ENCODE assay signal across 8 mouse cellular contexts in the genomic region with DNA sequence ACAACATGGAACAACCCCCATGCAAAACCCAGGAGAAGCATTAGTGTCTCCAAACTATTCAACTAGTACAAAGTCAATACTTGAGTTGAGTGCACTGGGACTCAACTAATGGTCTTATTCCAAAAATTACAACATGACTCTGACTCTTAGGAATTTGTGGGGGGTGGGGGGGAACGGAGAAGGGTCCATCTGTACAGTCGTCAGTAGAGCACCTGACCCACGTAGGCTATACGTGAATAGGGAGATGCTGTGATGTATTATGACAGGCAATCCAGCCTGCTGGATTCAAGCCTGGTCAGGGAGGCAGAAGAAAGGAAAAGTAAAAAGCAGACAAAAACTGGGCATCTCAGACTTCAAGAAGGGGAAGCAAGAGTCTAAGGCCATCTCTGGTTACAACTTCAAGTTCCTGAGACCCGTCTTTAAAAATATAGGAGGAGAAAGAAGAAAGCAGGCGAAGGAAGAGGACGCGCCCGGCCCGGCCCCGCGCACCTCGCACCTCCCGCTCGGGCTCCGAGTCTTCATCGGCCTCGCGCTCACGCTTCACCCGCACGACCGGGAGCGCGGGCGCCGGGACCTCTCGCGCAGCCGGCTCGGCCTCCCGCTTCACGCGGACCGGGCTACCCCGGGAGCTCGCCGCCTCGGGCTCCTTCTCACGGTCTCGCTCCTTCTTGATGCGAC. TPM values are rescaled to one million over a fixed set of nuclear protein-coding genes. Genes with fewer than 3 reads are reported as not detected.
DNase-seq lines count a peak whose midpoint lies in the region; ATAC-seq and TF ChIP-seq lines count a peak whose summit lies in the region.

No protein-coding gene starts in this region.

- CTCF ChIA-PET in Patski (lab: Charles Lee): interaction anchor here (1.2 kb wide), 1 partner anchor 190 kb away, joined by 3 read pairs; no protein-coding TSS in a partner anchor

- ATAC-seq in heart, embryonic 15.5 days (replicated peaks; ENCODE audit: insufficient number of reproducible peaks, insufficient read depth, low FRiP score, low read depth): peak; percentile 33
- ATAC-seq in Patski: peak; percentile 37
- ATAC-seq in hindbrain, embryonic 12.5 days (ENCODE audit: low FRiP score): peak; percentile 46
- ATAC-seq in midbrain, embryonic 14.5 days (ENCODE audit: low FRiP score, low TSS enrichment): peak; percentile 63
- no peak for ATAC-seq in monocyte, adult 5-6 weeks (replicated peaks; ENCODE audit: insufficient number of reproducible peaks, low FRiP score, low TSS enrichment, poor library complexity, severe bottlenecking)

- no peaks in the 10 kb centered on the region for H3K27me3 ChIP-seq in heart, embryonic 15.5 days
- H3K27me3 ChIP-seq in Patski: no peaks in the 10 kb centered on the region
- H3K27me3 ChIP-seq in hindbrain, embryonic 12.5 days: no peaks in the 10 kb centered on the region
- H3K27me3 ChIP-seq in midbrain, embryonic 14.5 days (ENCODE audit: control insufficient read depth, insufficient read depth, low read length): no peaks in the 10 kb centered on the region

- peaks cover 36% of the 10 kb centered on the region for H3K4me1 ChIP-seq in heart, embryonic 15.5 days (replicated peaks)
- H3K4me1 ChIP-seq in hindbrain, embryonic 12.5 days: peaks cover 34% of the 10 kb centered on the region
- peaks cover 35% of the 10 kb centered on the region for H3K4me1 ChIP-seq in midbrain, embryonic 14.5 days (ENCODE audit: control insufficient read depth, insufficient read depth, low read length)

- in situ Hi-C loops in Patski (cut with MboI; ENCODE audit: low pct_unique_long_range_greater_than_20kb): no loop called here

- no peak for TF ChIP-seq CTCF in Patski (IDR thresholded peaks at IDR 0.05)

- peak overlapping the region; percentile 87 for H3K4me2 ChIP-seq in heart, embryonic 15.5 days
- peak overlapping the region; percentile 95 for H3K4me2 ChIP-seq in hindbrain, embryonic 12.5 days (replicated peaks)
- peak overlapping the region; percentile 83 for H3K4me2 ChIP-seq in midbrain, embryonic 14.5 days (ENCODE audit: low read length)

- peak overlapping the region; percentile 70 for H3K27ac ChIP-seq in heart, embryonic 15.5 days
- peak overlapping the region; percentile 41 for H3K27ac ChIP-seq in hindbrain, embryonic 12.5 days
- peak overlapping the region; percentile 71 for H3K27ac ChIP-seq in midbrain, embryonic 14.5 days (replicated peaks; ENCODE audit: low read depth, low read length)

- POLR2A ChIA-PET in Patski (lab: Charles Lee): interaction anchor here (1.2 to 1.5 kb wide), 2 partner anchors 12 to 43 kb away, joined by 3 to 8 read pairs; a partner anchor contains a TSS

- intact Hi-C loops in heart, postnatal 25 days (cut with DNase I): loop anchor here (2.0 kb wide), 1 partner anchor 60 kb away; no protein-coding TSS in a partner anchor

- peak overlapping the region; percentile 96 for H3K4me3 ChIP-seq in heart, embryonic 15.5 days
- peak overlapping the region; percentile 92 for H3K4me3 ChIP-seq in hindbrain, embryonic 12.5 days
- peak overlapping the region; percentile 95 for H3K4me3 ChIP-seq in midbrain, embryonic 14.5 days (replicated peaks; ENCODE audit: low read depth, low read length)

- peak overlapping the region; percentile 96 for H3K9ac ChIP-seq in heart, embryonic 15.5 days
- H3K9ac ChIP-seq in hindbrain, embryonic 12.5 days: peak overlapping the region; percentile 90
- peak overlapping the region; percentile 80 for H3K9ac ChIP-seq in midbrain, embryonic 14.5 days (replicated peaks; ENCODE audit: low read length)

- DNase-seq in heart, postnatal 25 days (ENCODE audit: low spot score): no peak
- no peak for DNase-seq in Patski (ENCODE audit: low read depth, low spot score)
- DNase-seq in midbrain, embryonic 14.5 days: no peak
- DNase-seq in gastrocnemius, postnatal 25 days: no peak
- DNase-seq in left cerebral cortex, adult 11 months (ENCODE audit: low spot score): no peak

- H3K36me3 ChIP-seq in heart, embryonic 15.5 days: peaks cover 10% of the 10 kb centered on the region
- peaks cover 15% of the 10 kb centered on the region for H3K36me3 ChIP-seq in hindbrain, embryonic 12.5 days
- peaks cover 23% of the 10 kb centered on the region for H3K36me3 ChIP-seq in midbrain, embryonic 14.5 days (ENCODE audit: control insufficient read depth, insufficient read depth, low read length)

- WGBS in heart, embryonic 15.5 days: under 1% methylated on average over 42 of the region's 42 CpGs
- WGBS in hindbrain, embryonic 12.5 days: 2% methylated on average over 32 of the region's 42 CpGs
- WGBS in midbrain, embryonic 14.5 days: under 1% methylated on average over 42 of the region's 42 CpGs

- H3K9me3 ChIP-seq in heart, embryonic 15.5 days (replicated peaks): no peaks in the 10 kb centered on the region
- H3K9me3 ChIP-seq in hindbrain, embryonic 12.5 days (replicated peaks): no peaks in the 10 kb centered on the region
- H3K9me3 ChIP-seq in midbrain, embryonic 14.5 days (ENCODE audit: control insufficient read depth, low read length): no peaks in the 10 kb centered on the region

RNA-seq across cellular contexts. Expression of a gene that starts 0.4 kb away (rescaled TPM):
- polyA plus RNA-seq in heart, embryonic 15.5 days (2015; fragmentation: Nextera tagmentation; extraction: Ambion mirVana): 25.3 and 28.0 TPM in 2 replicates
- total RNA-seq in heart, postnatal 25 days (2021): 10 to 100 TPM; 15.7 to 16.6 TPM
- polyA plus RNA-seq in Patski (2021): 64.7 TPM
- 56.4 and 57.9 TPM in 2 replicates for polyA plus RNA-seq in hindbrain, embryonic 12.5 days (2016; fragmentation: Nextera tagmentation; extraction: Ambion mirVana)
- 47.8 and 60.6 TPM in 2 replicates for polyA plus RNA-seq in midbrain, embryonic 14.5 days (2014; fragmentation: Nextera tagmentation; extraction: Ambion mirVana)
- 10 to 100 TPM; 18.6 to 20.3 TPM for total RNA-seq in gastrocnemius, postnatal 25 days (2021)
- 22.6 to 41.7 TPM (median 35.3 TPM) in 3 replicates for total RNA-seq in monocyte, adult 5-6 weeks (2017)

RNA-seq across cellular contexts. Expression of a gene that starts 2.6 kb away (rescaled TPM):
- polyA plus RNA-seq in heart, embryonic 15.5 days (2015; fragmentation: Nextera tagmentation; extraction: Ambion mirVana): 15.6 and 20.0 TPM in 2 replicates
- total RNA-seq in heart, postnatal 25 days (2021): 10 to 100 TPM in 1 of 2 experiments, 1 to 10 TPM in 1; 9.4 to 10.1 TPM
- polyA plus RNA-seq in Patski (2021): 13.8 TPM
- 26.1 and 28.2 TPM in 2 replicates for polyA plus RNA-seq in hindbrain, embryonic 12.5 days (2016; fragmentation: Nextera tagmentation; extraction: Ambion mirVana)
- polyA plus RNA-seq in midbrain, embryonic 14.5 days (2014; fragmentation: Nextera tagmentation; extraction: Ambion mirVana): 14.6 and 16.0 TPM in 2 replicates
- total RNA-seq in gastrocnemius, postnatal 25 days (2021): 10 to 100 TPM; 11.2 to 12.8 TPM
- total RNA-seq in monocyte, adult 5-6 weeks (2017): 14.0 to 33.3 TPM (median 20.1 TPM) in 3 replicates

RNA-seq across cellular contexts. Expression of a gene that starts 10.7 kb away (rescaled TPM):
- 11.1 and 12.8 TPM in 2 replicates for polyA plus RNA-seq in heart, embryonic 15.5 days (2015; fragmentation: Nextera tagmentation; extraction: Ambion mirVana)
- 10 to 100 TPM; 18.0 to 21.1 TPM for total RNA-seq in heart, postnatal 25 days (2021)
- polyA plus RNA-seq in Patski (2021): 39.8 TPM
- 8.5 and 10.0 TPM in 2 replicates for polyA plus RNA-seq in hindbrain, embryonic 12.5 days (2016; fragmentation: Nextera tagmentation; extraction: Ambion mirVana)
- 9.8 and 17.1 TPM in 2 replicates for polyA plus RNA-seq in midbrain, embryonic 14.5 days (2014; fragmentation: Nextera tagmentation; extraction: Ambion mirVana)
- total RNA-seq in gastrocnemius, postnatal 25 days (2021): 10 to 100 TPM; 14.8 to 17.3 TPM
- total RNA-seq in monocyte, adult 5-6 weeks (2017): 1.4 to 2.3 TPM in 2 of 3 replicates, not detected in the other

RNA-seq across cellular contexts. Expression of a gene that starts 22.2 kb away (rescaled TPM):
- 76.8 and 86.0 TPM in 2 replicates for polyA plus RNA-seq in heart, embryonic 15.5 days (2015; fragmentation: Nextera tagmentation; extraction: Ambion mirVana)
- total RNA-seq in heart, postnatal 25 days (2021): 10 to 100 TPM; 33.9 to 41.2 TPM
- polyA plus RNA-seq in Patski (2021): 98.4 TPM
- polyA plus RNA-seq in hindbrain, embryonic 12.5 days (2016; fragmentation: Nextera tagmentation; extraction: Ambion mirVana): 95.0 and 98.3 TPM in 2 replicates
- polyA plus RNA-seq in midbrain, embryonic 14.5 days (2014; fragmentation: Nextera tagmentation; extraction: Ambion mirVana): 116 and 122 TPM in 2 replicates
- total RNA-seq in gastrocnemius, postnatal 25 days (2021): 10 to 100 TPM; 23.8 to 28.8 TPM
- total RNA-seq in monocyte, adult 5-6 weeks (2017): 51.8 to 77.7 TPM (median 56.1 TPM) in 3 replicates

RNA-seq across cellular contexts. Expression of a gene that starts 35.7 kb away (rescaled TPM):
- polyA plus RNA-seq in heart, embryonic 15.5 days (2015; fragmentation: Nextera tagmentation; extraction: Ambion mirVana): 43.2 and 46.1 TPM in 2 replicates
- 10 to 100 TPM; 56.3 to 59.6 TPM for total RNA-seq in heart, postnatal 25 days (2021)
- polyA plus RNA-seq in Patski (2021): 33.2 TPM
- 10.0 and 11.0 TPM in 2 replicates for polyA plus RNA-seq in hindbrain, embryonic 12.5 days (2016; fragmentation: Nextera tagmentation; extraction: Ambion mirVana)
- 3.2 and 15.2 TPM in 2 replicates for polyA plus RNA-seq in midbrain, embryonic 14.5 days (2014; fragmentation: Nextera tagmentation; extraction: Ambion mirVana)
- 10 to 100 TPM; 97.2 to 99.9 TPM for total RNA-seq in gastrocnemius, postnatal 25 days (2021)
- 6.6 to 20.9 TPM (median 13.2 TPM) in 3 replicates for total RNA-seq in monocyte, adult 5-6 weeks (2017)
